Mouse (Mus musculus): Measurements from ENCODE around the gene Grm8. TPM values are rescaled to one million over a fixed set of nuclear protein-coding genes. Genes with fewer than 3 reads are reported as not detected.
A peak's percentile ranks its signal among the peaks of the same experiment; 100 is the strongest.

The Grm8 gene
- total RNA-seq, 2 experiments from 2014 or later: 8.9 to 10.2 TPM

- Histone ChIP-seq H3K4me3 (no peak overlapping the region), H3K27ac (no peak overlapping the region)
- no peak for TF ChIP-seq CTCF (conservative IDR thresholded peaks at IDR 0.05)
- DNase-seq (ENCODE audit: low spot score in 2 of 2): no peak
Measured at GRCm38 (mm10) chr6:27798735-27799134, 336.2 kb downstream of the Grm8 start.

GRCm38 (mm10) chr6:27789566-27789965, 345.4 kb downstream of the Grm8 start:
- H3K27ac ChIP-seq: no peak overlapping the region
- H3K4me3 ChIP-seq: no peak overlapping the region
- DNase-seq (ENCODE audit: low spot score in 2 of 2): no peak
- TF ChIP-seq CTCF (conservative IDR thresholded peaks at IDR 0.05): no peak

- H3K27ac ChIP-seq: no peak overlapping the region
- no peak for TF ChIP-seq CTCF (conservative IDR thresholded peaks at IDR 0.05)
- DNase-seq (ENCODE audit: low spot score in 2 of 2): peak; percentile 10 to 16
- no peak overlapping the region for H3K4me3 ChIP-seq
Measured at GRCm38 (mm10) chr6:27789151-27789550, 345.8 kb downstream of the Grm8 start.

- DNase-seq (ENCODE audit: low spot score in 2 of 2): no peak
- Histone ChIP-seq H3K27ac (no peak overlapping the region), H3K4me3 (no peak overlapping the region)
- no peak for TF ChIP-seq CTCF (conservative IDR thresholded peaks at IDR 0.05)
Measured at GRCm38 (mm10) chr6:27782251-27782650, 352.7 kb downstream of the Grm8 start.

GRCm38 (mm10) chr6:27781371-27781770, 353.6 kb downstream of the Grm8 start:
- TF ChIP-seq CTCF (conservative IDR thresholded peaks at IDR 0.05): no peak
- DNase-seq (ENCODE audit: low spot score in 2 of 2): no peak

GRCm38 (mm10) chr6:27775646-27776271, 359.2 kb downstream of the Grm8 start:
- TF ChIP-seq CTCF (conservative IDR thresholded peaks at IDR 0.05): no peak
- no peak for DNase-seq (ENCODE audit: low spot score in 2 of 2)

More at GRCm38 (mm10) chr6:27781371-27781770, 353.6 kb downstream of the Grm8 start:
- H3K4me3 ChIP-seq: no peak overlapping the region
- no peak overlapping the region for H3K27ac ChIP-seq

GRCm38 (mm10) chr6:27762061-27762460, 372.9 kb downstream of the Grm8 start:
- H3K4me3 ChIP-seq: no peak overlapping the region
- DNase-seq (ENCODE audit: low spot score in 2 of 2): peak in 1 of 2 experiments; percentile 13
- no peak for TF ChIP-seq CTCF (conservative IDR thresholded peaks at IDR 0.05)
- H3K27ac ChIP-seq: no peak overlapping the region

More at GRCm38 (mm10) chr6:27775646-27776271, 359.2 kb downstream of the Grm8 start:
- H3K4me3 ChIP-seq: no peak overlapping the region
- H3K27ac ChIP-seq: no peak overlapping the region

- no peak for TF ChIP-seq CTCF (conservative IDR thresholded peaks at IDR 0.05)
- DNase-seq (ENCODE audit: low spot score in 2 of 2): no peak
Measured at GRCm38 (mm10) chr6:27753290-27753829, 381.6 kb downstream of the Grm8 start.

GRCm38 (mm10) chr6:27746493-27746892, 388.5 kb downstream of the Grm8 start:
- no peak for TF ChIP-seq CTCF (conservative IDR thresholded peaks at IDR 0.05)
- Histone ChIP-seq H3K4me3 (no peak overlapping the region), H3K27ac (no peak overlapping the region)
- no peak for DNase-seq (ENCODE audit: low spot score in 2 of 2)

More at GRCm38 (mm10) chr6:27753290-27753829, 381.6 kb downstream of the Grm8 start:
- Histone ChIP-seq H3K4me3 (no peak overlapping the region), H3K27ac (no peak overlapping the region)

- no peak for TF ChIP-seq CTCF (conservative IDR thresholded peaks at IDR 0.05)
- no peak overlapping the region for H3K27ac ChIP-seq
- no peak for DNase-seq (ENCODE audit: low spot score in 2 of 2)
- no peak overlapping the region for H3K4me3 ChIP-seq
Measured at GRCm38 (mm10) chr6:27745693-27746451, 389.1 kb downstream of the Grm8 start.

- no peak for TF ChIP-seq CTCF (conservative IDR thresholded peaks at IDR 0.05)
- Histone ChIP-seq H3K4me3 (no peak overlapping the region), H3K27ac (no peak overlapping the region)
- peak; percentile 42 to 81 for DNase-seq (ENCODE audit: low spot score in 2 of 2)
Measured at GRCm38 (mm10) chr6:27689382-27689781, 445.6 kb downstream of the Grm8 start.

GRCm38 (mm10) chr6:27661747-27662435, 473.1 kb downstream of the Grm8 start:
- no peak for TF ChIP-seq CTCF (conservative IDR thresholded peaks at IDR 0.05)
- H3K4me3 ChIP-seq: no peak overlapping the region
- H3K27ac ChIP-seq: no peak overlapping the region
- no peak for DNase-seq (ENCODE audit: low spot score in 2 of 2)

- TF ChIP-seq CTCF (conservative IDR thresholded peaks at IDR 0.05): peak; percentile 89
- DNase-seq (ENCODE audit: low spot score in 2 of 2): peak; percentile 37 to 70
- Histone ChIP-seq H3K27ac (no peak overlapping the region), H3K4me3 (no peak overlapping the region)
Measured at GRCm38 (mm10) chr6:27657520-27657919, 477.5 kb downstream of the Grm8 start.
